Mouse (Mus musculus) hindbrain, embryonic 11.5 days (tissue): ENCODE results near the gene Swi5. TPM values are rescaled to one million over a fixed set of nuclear protein-coding genes. Genes with fewer than 3 reads are reported as not detected.

Experiments
- ATAC-seq: fragments of 200-750 bp; cut with Nextera tagmentation; 2 replicates; pipeline ENCODE4 v1.8.0; 2017; ENCODE audit warnings: mild to moderate bottlenecking, moderate TSS enrichment, moderate library complexity; ENCODE audit not compliant: low FRiP score
- DNase-seq: peaks from one replicate; pipeline ENCODE4 v3.0.0-alpha.2; 2015; ENCODE audit warnings: low spot score
- H3K27ac ChIP-seq: fragments of 300-500 bp; sonication (generic); 2 replicates; pipeline ENCODE4 v1.5.1; 2014; ENCODE audit warnings: mild to moderate bottlenecking, low read depth, low read length
- H3K27me3 ChIP-seq: fragments of 300-500 bp; sonication (generic); 2 replicates; pipeline ENCODE4 v1.6.1; 2014; ENCODE audit warnings: mild to moderate bottlenecking, low read length, moderate library complexity, mixed read lengths; ENCODE audit not compliant: control insufficient read depth, insufficient read depth
- H3K36me3 ChIP-seq: fragments of 300-500 bp; sonication (generic); 2 replicates; pipeline ENCODE4 v1.6.1; 2014; ENCODE audit warnings: mild to moderate bottlenecking, low read length, moderate library complexity, mixed read lengths; ENCODE audit not compliant: control insufficient read depth, insufficient read depth
- H3K4me1 ChIP-seq: fragments of 300-500 bp; sonication (generic); replicated peaks from 2 replicates; pipeline ENCODE4 v1.6.1; 2014; ENCODE audit warnings: low read length, mixed read lengths; ENCODE audit not compliant: control insufficient read depth, insufficient read depth
- H3K4me2 ChIP-seq: fragments of 300-500 bp; sonication (generic); replicated peaks from 2 replicates; pipeline ENCODE4 v1.6.1; 2014; ENCODE audit warnings: mild to moderate bottlenecking, low read depth, low read length
- H3K4me3 ChIP-seq: fragments of 300-500 bp; sonication (generic); 2 replicates; pipeline ENCODE4 v1.5.1; 2014; ENCODE audit warnings: low read depth, low read length
- H3K9ac ChIP-seq: fragments of 300-500 bp; sonication (generic); 2 replicates; pipeline ENCODE4 v1.6.1; 2014; ENCODE audit warnings: low read depth, low read length
- H3K9me3 ChIP-seq: fragments of 300-500 bp; sonication (generic); 2 replicates; pipeline ENCODE4 v1.6.1; 2016; ENCODE audit warnings: low read length; ENCODE audit not compliant: control insufficient read depth
- WGBS: fragments of 180-500 bp; shearing (Covaris S2); extraction: QIAGEN DNeasy Blood & Tissue Kit; methylation state at CpG from one replicate; pipeline ENCODE4 v1.1.7; 2014; 5-methylcytosine and 5-hydroxymethylcytosine counted together
- polyA plus RNA-seq: library from polyadenylated mRNA; unstranded; fragments of >200 nt; fragmentation: Nextera tagmentation; extraction: Ambion mirVana; gene quantifications from 2 replicates; pipeline ENCODE4 v1.2.1, GENCODE M21; 2014

Gene Swi5
- polyA plus RNA-seq, 1 experiment from 2014 or later = 185 TPM

GRCm38 (mm10) chr2:32259657-32260417 lies 28.0 kb downstream of the Swi5 start, which contains the start of gene Uck1:
TSS of gene Uck1 (minus strand) at chr2:32260159.
- Histone ChIP-seq H3K4me1 (peaks cover 4% of the 10 kb centered on the region; the same call in 1 of the 2 replicates), H3K9me3 (no peaks in the 10 kb centered on the region), H3K27me3 (no peaks in the 10 kb centered on the region), H3K27ac (no peak within 1 kb of the TSS), H3K4me3 (peak within 1 kb of the TSS; percentile 85), H3K36me3 (0 out of 2 replicates have a peak, but pooled peaks cover 4% of the 10 kb centered on the region), H3K4me2 (peak within 1 kb of the TSS; percentile 78), H3K9ac (peak within 1 kb of the TSS; percentile 67)
- DNase-seq (peak; percentile 93), ATAC-seq (peak; percentile 92)
- WGBS = 1% methylated on average over 54 of the region's 59 CpGs

- peak overlapping the region; percentile 67 for H3K9ac ChIP-seq
- H3K9me3 ChIP-seq = no peaks in the 10 kb centered on the region
- H3K4me2 ChIP-seq = peak overlapping the region; percentile 78
- H3K27me3 ChIP-seq = no peaks in the 10 kb centered on the region
- H3K4me1 ChIP-seq = peaks cover 4% of the 10 kb centered on the region; the same call in 1 of the 2 replicates
- no peak for ATAC-seq
- 62% methylated on average over 6 of the region's 6 CpGs for WGBS
- H3K4me3 ChIP-seq = peak overlapping the region; percentile 85
- no peak overlapping the region for H3K27ac ChIP-seq
- 0 out of 2 replicates have a peak, but pooled peaks cover 7% of the 10 kb centered on the region for H3K36me3 ChIP-seq
- peak; percentile 6 for DNase-seq
Measured at GRCm38 (mm10) chr2:32258887-32259533, 28.9 kb downstream of the Swi5 start.

DNA sequence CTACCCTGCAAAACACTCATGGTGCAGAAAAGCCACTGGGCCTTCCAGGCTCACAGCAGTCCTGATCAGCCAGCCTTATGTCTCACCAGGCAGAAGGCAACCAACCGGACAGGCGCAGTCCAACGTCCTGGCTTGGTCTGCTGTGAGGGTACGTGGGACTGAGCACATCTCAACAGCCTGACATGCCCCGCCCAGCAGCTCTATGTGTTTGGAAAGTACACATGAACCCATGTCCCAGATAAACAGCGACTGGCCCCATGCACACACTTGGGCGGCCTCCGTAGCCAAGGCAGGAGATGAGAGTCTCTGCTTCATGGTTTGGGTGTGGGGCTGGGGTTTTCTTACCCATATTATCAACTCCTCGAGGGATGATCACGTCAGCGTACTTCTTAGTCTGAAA lies 31.6 kb downstream of the Swi5 start:
- DNase-seq (no peak), ATAC-seq (no peak)
- no peak overlapping the region for H3K4me3 ChIP-seq
- no peak overlapping the region for H3K9ac ChIP-seq
- 93% methylated on average over 11 of the region's 11 CpGs for WGBS
- no peaks in the 10 kb centered on the region for H3K27me3 ChIP-seq
- no peaks in the 10 kb centered on the region for H3K9me3 ChIP-seq
- H3K4me1 ChIP-seq = peaks cover 4% of the 10 kb centered on the region; the same call in 1 of the 2 replicates
- no peak overlapping the region for H3K4me2 ChIP-seq
- 0 out of 2 replicates have a peak, but pooled peaks cover 9% of the 10 kb centered on the region for H3K36me3 ChIP-seq
- no peak overlapping the region for H3K27ac ChIP-seq

- 89% methylated on average over 5 of the region's 5 CpGs for WGBS
- DNase-seq (no peak), ATAC-seq (no peak)
- 0 out of 2 replicates have a peak, but pooled peaks cover 9% of the 10 kb centered on the region for H3K36me3 ChIP-seq
- H3K9me3 ChIP-seq = no peaks in the 10 kb centered on the region
- H3K27me3 ChIP-seq = no peaks in the 10 kb centered on the region
- H3K4me1 ChIP-seq = peaks cover 4% of the 10 kb centered on the region; the same call in 1 of the 2 replicates
- H3K4me3 ChIP-seq = no peak overlapping the region
- H3K9ac ChIP-seq = no peak overlapping the region
- no peak overlapping the region for H3K4me2 ChIP-seq
- H3K27ac ChIP-seq = no peak overlapping the region
Measured at GRCm38 (mm10) chr2:32254563-32254962, 33.3 kb downstream of the Swi5 start.

GRCm38 (mm10) chr2:32253352-32253751 lies 34.5 kb downstream of the Swi5 start:
- no peaks in the 10 kb centered on the region for H3K27me3 ChIP-seq
- WGBS = 64% methylated on average over 1 of the region's 1 CpGs
- ATAC-seq (no peak), DNase-seq (no peak)
- H3K4me2 ChIP-seq = no peak overlapping the region
- no peaks in the 10 kb centered on the region for H3K4me1 ChIP-seq
- no peak overlapping the region for H3K9ac ChIP-seq
- H3K27ac ChIP-seq = no peak overlapping the region
- no peaks in the 10 kb centered on the region for H3K9me3 ChIP-seq
- H3K4me3 ChIP-seq = no peak overlapping the region
- H3K36me3 ChIP-seq = 0 out of 2 replicates have a peak, but pooled peaks cover 9% of the 10 kb centered on the region

DNA sequence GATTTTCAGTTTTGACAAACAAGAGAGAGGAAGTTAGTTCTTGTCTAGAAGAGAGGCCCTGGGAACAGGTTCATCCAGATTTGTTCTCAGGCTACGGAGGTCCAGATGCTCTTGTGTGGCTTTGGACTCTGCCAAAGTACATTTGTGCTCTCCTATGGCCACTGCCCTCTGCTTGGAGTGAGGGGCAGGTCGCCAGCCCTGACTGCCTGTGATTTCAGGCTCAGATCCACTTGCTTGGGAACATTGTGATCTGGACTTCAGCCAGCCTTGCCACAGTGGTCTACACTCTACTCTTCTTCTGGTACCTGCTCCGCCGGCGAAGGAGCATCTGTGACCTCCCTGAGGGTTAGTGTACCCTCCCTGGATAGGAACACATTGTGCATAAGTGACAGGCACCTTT lies 35.2 kb downstream of the Swi5 start:
- Histone ChIP-seq H3K4me1 (no peaks in the 10 kb centered on the region), H3K9ac (no peak overlapping the region), H3K27ac (no peak overlapping the region), H3K27me3 (no peaks in the 10 kb centered on the region), H3K4me2 (no peak overlapping the region), H3K36me3 (0 out of 2 replicates have a peak, but pooled peaks cover 7% of the 10 kb centered on the region), H3K9me3 (no peaks in the 10 kb centered on the region), H3K4me3 (no peak overlapping the region)
- DNase-seq (no peak), ATAC-seq (no peak)
- 91% methylated on average over 5 of the region's 5 CpGs for WGBS

DNA sequence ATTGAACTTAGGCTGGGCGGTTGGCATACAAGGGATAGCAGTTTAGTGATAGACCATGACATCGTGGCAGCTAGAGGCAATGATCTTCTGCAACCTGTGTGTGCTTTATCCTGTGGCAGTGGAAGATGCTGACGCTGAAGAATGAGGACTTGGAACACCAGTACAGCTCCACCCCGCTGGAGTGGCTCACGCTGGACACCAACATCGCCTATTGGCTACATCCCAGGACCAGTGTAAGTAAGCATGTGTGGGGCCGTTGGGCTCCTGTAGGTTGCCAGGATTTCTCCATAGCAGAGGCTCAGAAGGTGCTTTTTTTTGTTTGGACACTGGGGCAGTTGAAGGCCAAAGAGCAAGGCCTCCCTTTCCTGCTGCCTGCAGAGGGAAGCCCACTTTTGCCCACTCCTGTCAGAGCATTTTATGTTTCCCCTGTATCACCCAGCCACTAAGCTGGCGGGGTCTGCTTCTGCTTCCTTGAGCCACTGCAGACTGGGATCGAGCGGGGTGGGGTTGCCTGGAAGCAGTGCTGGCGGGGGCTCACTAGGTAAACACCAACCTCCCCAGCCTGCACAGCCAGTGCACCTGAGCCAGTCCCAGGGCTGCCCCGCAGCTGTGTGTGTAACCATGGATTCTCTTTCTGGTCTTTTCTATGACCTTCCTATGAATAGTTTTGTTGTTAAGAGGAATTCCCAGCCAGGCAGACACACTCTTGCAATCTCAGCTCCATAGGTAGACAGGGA lies 35.9 kb downstream of the Swi5 start:
- no peaks in the 10 kb centered on the region for H3K27me3 ChIP-seq
- no peak overlapping the region for H3K4me2 ChIP-seq
- no peaks in the 10 kb centered on the region for H3K9me3 ChIP-seq
- no peak for DNase-seq
- 90% methylated on average over 12 of the region's 12 CpGs for WGBS
- H3K9ac ChIP-seq = no peak overlapping the region
- 0 out of 2 replicates have a peak, but pooled peaks cover 5% of the 10 kb centered on the region for H3K36me3 ChIP-seq
- no peaks in the 10 kb centered on the region for H3K4me1 ChIP-seq
- no peak overlapping the region for H3K4me3 ChIP-seq
- no peak for ATAC-seq
- H3K27ac ChIP-seq = no peak overlapping the region
